Mouse (Mus musculus): ENCODE results near the gene Rad9a. TPM values are rescaled to one million over a fixed set of nuclear protein-coding genes. Genes with fewer than 3 reads are reported as not detected.

The Rad9a gene
- total RNA-seq, 1 experiment from 2014 or later: 17.3 TPM

- ATAC-seq (replicated peaks in 1 of 2; ENCODE audit: insufficient read depth in 1 of 2, low FRiP score in 2 of 2, low TSS enrichment in 1 of 2, low read depth in 1 of 2, poor library complexity in 2 of 2, severe bottlenecking in 2 of 2): no peak
These were observed 55.5 kb downstream of the Rad9a start for GRCm38 (mm10) chr19:4145936-4146335.

Other genes with a start within 250 kb of the Rad9a start
- 0.31 TPM in 1 of 2 replicates, not detected in the other for gene Aldh3b3, start 243.0 kb downstream of the Rad9a start, total RNA-seq (2017)
- 0.56 TPM in 1 of 2 replicates, not detected in the other for gene Aldh3b2, start 229.3 kb downstream of the Rad9a start, total RNA-seq (2017)
- 6.8 and 8.4 TPM in 2 replicates for gene Acy3, start 215.1 kb downstream of the Rad9a start, total RNA-seq (2017)
- not detected in 2 replicates for gene Tbx10, start 208.9 kb downstream of the Rad9a start, total RNA-seq (2017)
- gene Nudt8, start 201.1 kb downstream of the Rad9a start, total RNA-seq (2017): 4.5 and 13.5 TPM in 2 replicates
- gene Gm49405, start 201.0 kb downstream of the Rad9a start, total RNA-seq (2017): 1.8 and 2.3 TPM in 2 replicates
- gene Doc2g, start 198.3 kb downstream of the Rad9a start, total RNA-seq (2017): 1.5 and 1.9 TPM in 2 replicates
- 142 and 166 TPM in 2 replicates for gene Ndufv1, start 188.9 kb downstream of the Rad9a start, total RNA-seq (2017)
- gene Gstp1, start 163.7 kb downstream of the Rad9a start, total RNA-seq (2017): 62.7 and 72.5 TPM in 2 replicates
- not detected in 2 replicates for gene Gstp2, start 155.6 kb downstream of the Rad9a start, total RNA-seq (2017)
- 1.4 and 13.2 TPM in 2 replicates for gene Gstp3, start 142.1 kb downstream of the Rad9a start, total RNA-seq (2017)
- gene Cabp2, start 120.1 kb downstream of the Rad9a start, total RNA-seq (2017): not detected in 2 replicates
- gene Cdk2ap2, start 104.5 kb downstream of the Rad9a start, total RNA-seq (2017): 13.3 and 18.8 TPM in 2 replicates
- gene Pitpnm1, start 101.7 kb downstream of the Rad9a start, total RNA-seq (2017): 20.0 and 22.4 TPM in 2 replicates
- 60.3 and 78.0 TPM in 2 replicates for gene Aip, start 75.8 kb downstream of the Rad9a start, total RNA-seq (2017)
- gene Gpr152, start 61.9 kb downstream of the Rad9a start, total RNA-seq (2017): not detected in 2 replicates
- gene Cabp4, start 57.6 kb downstream of the Rad9a start, total RNA-seq (2017): not detected in 2 replicates
- gene Coro1b, start 53.0 kb downstream of the Rad9a start, total RNA-seq (2017): 66.9 and 109 TPM in 2 replicates
- 229 and 295 TPM in 2 replicates for gene Ptprcap, start 48.1 kb downstream of the Rad9a start, total RNA-seq (2017)
- gene Rps6kb2, start 38.3 kb downstream of the Rad9a start, total RNA-seq (2017): 16.2 and 18.8 TPM in 2 replicates
- 11.2 and 16.2 TPM in 2 replicates for gene Carns1, start 26.2 kb downstream of the Rad9a start, total RNA-seq (2017)
- 59.8 and 70.8 TPM in 2 replicates for gene Tbc1d10c, start 10.4 kb downstream of the Rad9a start, total RNA-seq (2017)
- gene Ppp1ca, start 9.6 kb downstream of the Rad9a start, total RNA-seq (2017): 384 and 392 TPM in 2 replicates
- 12.8 and 17.3 TPM in 2 replicates for gene Clcf1, start 12.6 kb upstream of the Rad9a start, total RNA-seq (2017)
- gene AC109138.7, start 12.7 kb upstream of the Rad9a start, total RNA-seq (2017): not detected in 2 replicates
- 61.0 and 88.8 TPM in 2 replicates for gene Pold4, start 30.2 kb upstream of the Rad9a start, total RNA-seq (2017)
- 23.2 and 32.7 TPM in 2 replicates for gene Ssh3, start 67.5 kb upstream of the Rad9a start, total RNA-seq (2017)
- gene Ankrd13d, start 81.5 kb upstream of the Rad9a start, total RNA-seq (2017): 6.0 and 6.6 TPM in 2 replicates
- gene Grk2, start 104.6 kb upstream of the Rad9a start, total RNA-seq (2017): 147 and 234 TPM in 2 replicates
- gene Kdm2a, start 196.6 kb upstream of the Rad9a start, total RNA-seq (2017): 95.0 and 119 TPM in 2 replicates
- gene Rhod, start 237.8 kb upstream of the Rad9a start, total RNA-seq (2017): 2.4 and 2.7 TPM in 2 replicates

Data from hematopoietic stem cell, adult 5-6 weeks (primary cell).